Mouse (Mus musculus) heart, postnatal 0 days (tissue): ENCODE data around the gene Rab33b.

Experiments used
- CTCF ChIP-seq: IDR thresholded peaks from 2 replicates; pipeline ENCODE4 v1.5.1; 2016; ENCODE audit warnings: antibody characterized with exemption, control low read depth, low read depth
- EP300 ChIP-seq: IDR thresholded peaks from 2 replicates; pipeline ENCODE4 v1.6.1; 2016; ENCODE audit warnings: antibody characterized with exemption, low read depth

GRCm38 (mm10) chr3:51505465-51505864 lies 21.7 kb downstream of the Rab33b start:
- no peak for TF ChIP-seq CTCF
- no peak for TF ChIP-seq EP300
